Mouse (Mus musculus) C2C12 (cell line): ENCODE measurements around the gene Olfr1158.

ENCODE experiments used
- CEBPB ChIP-seq: IDR thresholded peaks from one replicate; pipeline ENCODE4 v1.6.1; 2011; ENCODE audit warnings: low read depth, mild to moderate bottlenecking, control low read depth, moderate library complexity
- CTCF ChIP-seq: IDR thresholded peaks from one replicate; pipeline ENCODE4 v1.5.1; 2011; ENCODE audit not compliant: control insufficient read depth, insufficient read depth, insufficient read length
- FOSL1 ChIP-seq: IDR thresholded peaks from one replicate; pipeline ENCODE4 v1.8.0; 2011; ENCODE audit warnings: mild to moderate bottlenecking, low read length; ENCODE audit not compliant: poor library complexity, insufficient read depth, severe bottlenecking
- MAX ChIP-seq: IDR thresholded peaks from one replicate; pipeline ENCODE4 v1.6.1; 2011; ENCODE audit warnings: mild to moderate bottlenecking, control low read depth
- MYOD1 ChIP-seq: IDR thresholded peaks from one replicate; pipeline ENCODE4 v1.6.1; 2011; ENCODE audit warnings: low read depth; ENCODE audit not compliant: control insufficient read depth, insufficient read length

DNA sequence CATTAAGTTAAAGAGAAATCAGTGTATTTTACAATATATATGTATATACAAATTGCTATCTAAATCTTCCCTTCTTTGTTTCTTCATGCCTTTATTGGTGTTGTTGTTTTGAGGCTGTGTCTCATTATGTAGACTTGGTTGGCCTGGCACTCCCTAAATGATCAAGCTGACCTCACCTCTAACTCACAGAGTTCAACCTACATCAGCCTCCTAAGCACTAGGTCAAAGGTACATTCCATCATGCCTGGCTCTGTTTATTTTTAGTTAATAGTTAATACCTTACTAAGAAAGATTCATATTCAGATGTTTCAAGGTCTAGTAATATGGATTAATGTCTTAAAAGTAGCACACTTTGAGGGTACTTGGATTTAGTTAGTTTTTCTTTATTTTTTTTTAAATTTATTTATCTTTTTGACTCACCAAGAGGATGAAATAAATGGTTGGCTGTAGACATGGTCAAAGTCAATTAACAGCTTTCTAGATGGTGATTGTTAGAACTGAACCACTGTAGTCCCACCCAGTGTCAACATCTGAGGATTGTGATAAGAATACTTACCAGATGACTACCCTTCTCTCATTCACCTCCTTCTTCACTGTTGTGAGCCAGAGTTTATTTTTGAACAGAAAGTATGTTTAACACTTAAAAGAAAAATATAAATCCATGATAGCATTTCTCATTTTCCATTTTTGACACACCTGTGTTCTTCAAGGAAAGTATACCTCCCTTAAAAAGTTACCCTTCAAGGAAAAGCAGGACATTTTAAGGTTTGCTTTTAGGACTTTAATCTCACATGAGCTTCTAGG is 17.8 kb downstream of the Olfr1158 start, which contains the start of gene Olfr1160:
- TF ChIP-seq CEBPB, result no peak
- no peak for TF ChIP-seq CTCF
- TF ChIP-seq MYOD1, result no peak
- no peak for TF ChIP-seq MAX
- no peak for TF ChIP-seq FOSL1
